Mouse (Mus musculus): ENCODE data around the gene Gm7697. TPM values are rescaled to one million over a fixed set of nuclear protein-coding genes. Genes with fewer than 3 reads are reported as not detected.
"Not testable (repeated sequence)": the region's sequence is repeated elsewhere in the genome, so short reads cannot be mapped to it uniquely, and the experiment has no call there.

Gene Gm7697
- not detected in 2 replicates for polyA plus RNA-seq (2015; fragmentation: Nextera tagmentation; extraction: Ambion mirVana)

DNA sequence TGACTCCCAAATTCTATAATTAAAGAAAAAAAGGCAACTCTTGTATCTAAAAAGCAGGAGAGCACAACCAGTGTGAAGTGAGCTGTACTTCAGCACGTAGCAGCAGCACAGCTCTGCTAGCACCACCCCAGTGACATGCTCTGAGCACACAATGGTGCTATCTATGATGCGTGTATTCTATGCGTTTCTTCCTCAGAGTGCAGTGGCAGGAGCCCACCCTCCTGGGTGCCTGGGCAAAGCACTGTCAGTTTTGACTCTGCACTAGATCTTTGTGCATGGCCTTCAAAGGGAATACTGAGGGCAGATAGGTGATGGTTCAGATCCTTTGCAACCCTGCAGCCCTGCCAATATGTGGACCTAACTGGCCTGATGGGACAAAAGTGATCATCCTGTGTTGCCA lies at the start of gene Gm7697:
Gene Gm7697, minus strand, starts transcription at position 101 of the 400 bp plus-strand sequence.
- WGBS = 80% methylated on average over 1 of the region's 3 CpGs
- not testable (repeated sequence) for ATAC-seq (ENCODE audit: insufficient read depth, low FRiP score)

DNA sequence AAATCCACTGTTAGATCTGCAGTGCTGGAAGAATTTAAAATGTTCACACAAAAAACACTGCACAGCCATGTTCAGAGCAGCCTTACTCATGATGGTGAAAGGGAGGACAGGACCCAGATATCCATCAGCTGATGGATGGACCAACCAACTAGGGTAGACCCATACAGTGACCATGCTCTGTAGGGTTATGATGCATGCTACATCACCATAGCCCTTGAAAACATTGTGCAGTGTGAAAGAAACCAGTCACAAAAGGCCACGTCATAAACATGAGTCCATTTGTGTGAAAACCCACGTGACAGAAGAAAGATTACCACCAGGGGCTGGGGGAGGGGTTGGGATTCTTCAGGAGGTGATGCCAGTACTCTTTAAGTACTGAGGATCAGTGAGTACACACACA lies 28.5 kb upstream of the Gm7697 start:
- H3K4me1 ChIP-seq (ENCODE audit: control insufficient read depth, insufficient read depth, low read length); H3K4me3 ChIP-seq (replicated peaks; ENCODE audit: low read length); H3K9ac ChIP-seq (ENCODE audit: low read length); H3K27me3 ChIP-seq (ENCODE audit: control insufficient read depth, insufficient read depth, low read length); H3K4me2 ChIP-seq (ENCODE audit: low read depth, low read length); H3K36me3 ChIP-seq (ENCODE audit: control insufficient read depth, insufficient read depth, low read length); H3K27ac ChIP-seq (ENCODE audit: low read length); H3K9me3 ChIP-seq (replicated peaks; ENCODE audit: control insufficient read depth, low read length); ATAC-seq (ENCODE audit: insufficient read depth, low FRiP score): not testable (repeated sequence)
- WGBS = 42% methylated on average over 2 of the region's 2 CpGs

More for the DNA sequence above, at the start of gene Gm7697:
- H3K27me3 ChIP-seq (ENCODE audit: control insufficient read depth, insufficient read depth, low read length); H3K36me3 ChIP-seq (ENCODE audit: control insufficient read depth, insufficient read depth, low read length); H3K4me1 ChIP-seq (ENCODE audit: control insufficient read depth, insufficient read depth, low read length); H3K4me3 ChIP-seq (replicated peaks; ENCODE audit: low read length); H3K9ac ChIP-seq (ENCODE audit: low read length); H3K4me2 ChIP-seq (ENCODE audit: low read depth, low read length); H3K9me3 ChIP-seq (replicated peaks; ENCODE audit: control insufficient read depth, low read length); H3K27ac ChIP-seq (ENCODE audit: low read length): not testable (repeated sequence)

DNA sequence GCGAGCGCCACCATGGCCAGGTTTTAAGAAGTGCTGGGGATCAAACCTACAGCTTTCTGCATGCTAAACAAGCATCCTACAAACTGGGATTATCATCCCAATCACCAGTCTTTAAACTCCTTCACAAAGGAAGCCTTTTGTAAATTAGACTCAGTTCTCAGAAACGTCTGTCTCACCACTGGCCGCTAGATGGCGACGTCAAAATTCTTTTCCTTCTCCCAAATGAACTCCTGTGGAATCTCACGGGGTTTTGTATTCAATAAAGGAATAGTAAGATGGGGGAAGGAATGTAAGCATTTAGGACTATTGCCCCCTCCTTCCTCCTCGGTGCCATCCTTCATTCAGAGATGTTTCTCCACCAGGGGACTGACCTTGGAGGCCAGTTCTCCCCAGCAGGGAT lies 26.8 kb upstream of the Gm7697 start:
- not testable (repeated sequence) for H3K27ac ChIP-seq (ENCODE audit: low read length); H3K36me3 ChIP-seq (ENCODE audit: control insufficient read depth, insufficient read depth, low read length); ATAC-seq (ENCODE audit: insufficient read depth, low FRiP score); H3K9ac ChIP-seq (ENCODE audit: low read length); H3K4me3 ChIP-seq (replicated peaks; ENCODE audit: low read length); H3K4me1 ChIP-seq (ENCODE audit: control insufficient read depth, insufficient read depth, low read length); H3K4me2 ChIP-seq (ENCODE audit: low read depth, low read length); H3K9me3 ChIP-seq (replicated peaks; ENCODE audit: control insufficient read depth, low read length); H3K27me3 ChIP-seq (ENCODE audit: control insufficient read depth, insufficient read depth, low read length)
- WGBS = 6% methylated on average over 8 of the region's 8 CpGs

GRCm38 (mm10) chr8:69548114-69548513 lies 25.3 kb upstream of the Gm7697 start:
- not testable (repeated sequence) for H3K4me3 ChIP-seq (replicated peaks; ENCODE audit: low read length); H3K4me2 ChIP-seq (ENCODE audit: low read depth, low read length); ATAC-seq (ENCODE audit: insufficient read depth, low FRiP score); H3K27ac ChIP-seq (ENCODE audit: low read length); H3K36me3 ChIP-seq (ENCODE audit: control insufficient read depth, insufficient read depth, low read length); H3K4me1 ChIP-seq (ENCODE audit: control insufficient read depth, insufficient read depth, low read length); H3K9me3 ChIP-seq (replicated peaks; ENCODE audit: control insufficient read depth, low read length); H3K27me3 ChIP-seq (ENCODE audit: control insufficient read depth, insufficient read depth, low read length); H3K9ac ChIP-seq (ENCODE audit: low read length)
- WGBS = 94% methylated on average over 3 of the region's 3 CpGs

- not testable (repeated sequence) for H3K9me3 ChIP-seq (replicated peaks; ENCODE audit: control insufficient read depth, low read length); H3K4me2 ChIP-seq (ENCODE audit: low read depth, low read length); H3K4me1 ChIP-seq (ENCODE audit: control insufficient read depth, insufficient read depth, low read length); H3K9ac ChIP-seq (ENCODE audit: low read length); H3K27ac ChIP-seq (ENCODE audit: low read length); H3K4me3 ChIP-seq (replicated peaks; ENCODE audit: low read length); ATAC-seq (ENCODE audit: insufficient read depth, low FRiP score); H3K27me3 ChIP-seq (ENCODE audit: control insufficient read depth, insufficient read depth, low read length); H3K36me3 ChIP-seq (ENCODE audit: control insufficient read depth, insufficient read depth, low read length)
- WGBS = 67% methylated on average over 7 of the region's 7 CpGs
Measured at GRCm38 (mm10) chr8:69547208-69547607, 24.4 kb upstream of the Gm7697 start.

GRCm38 (mm10) chr8:69545020-69545419 lies 22.2 kb upstream of the Gm7697 start:
- H3K27ac ChIP-seq (ENCODE audit: low read length); H3K27me3 ChIP-seq (ENCODE audit: control insufficient read depth, insufficient read depth, low read length); H3K4me1 ChIP-seq (ENCODE audit: control insufficient read depth, insufficient read depth, low read length); H3K36me3 ChIP-seq (ENCODE audit: control insufficient read depth, insufficient read depth, low read length); H3K9ac ChIP-seq (ENCODE audit: low read length); H3K4me2 ChIP-seq (ENCODE audit: low read depth, low read length); H3K4me3 ChIP-seq (replicated peaks; ENCODE audit: low read length); H3K9me3 ChIP-seq (replicated peaks; ENCODE audit: control insufficient read depth, low read length); ATAC-seq (ENCODE audit: insufficient read depth, low FRiP score): not testable (repeated sequence)
- 40% methylated on average over 1 of the region's 1 CpGs for WGBS

GRCm38 (mm10) chr8:69544511-69544910 lies 21.7 kb upstream of the Gm7697 start:
- H3K4me1 ChIP-seq (ENCODE audit: control insufficient read depth, insufficient read depth, low read length); H3K9me3 ChIP-seq (replicated peaks; ENCODE audit: control insufficient read depth, low read length); H3K4me2 ChIP-seq (ENCODE audit: low read depth, low read length); H3K27me3 ChIP-seq (ENCODE audit: control insufficient read depth, insufficient read depth, low read length); H3K9ac ChIP-seq (ENCODE audit: low read length); H3K27ac ChIP-seq (ENCODE audit: low read length); H3K36me3 ChIP-seq (ENCODE audit: control insufficient read depth, insufficient read depth, low read length); H3K4me3 ChIP-seq (replicated peaks; ENCODE audit: low read length); ATAC-seq (ENCODE audit: insufficient read depth, low FRiP score): not testable (repeated sequence)
- 79% methylated on average over 13 of the region's 13 CpGs for WGBS

DNA sequence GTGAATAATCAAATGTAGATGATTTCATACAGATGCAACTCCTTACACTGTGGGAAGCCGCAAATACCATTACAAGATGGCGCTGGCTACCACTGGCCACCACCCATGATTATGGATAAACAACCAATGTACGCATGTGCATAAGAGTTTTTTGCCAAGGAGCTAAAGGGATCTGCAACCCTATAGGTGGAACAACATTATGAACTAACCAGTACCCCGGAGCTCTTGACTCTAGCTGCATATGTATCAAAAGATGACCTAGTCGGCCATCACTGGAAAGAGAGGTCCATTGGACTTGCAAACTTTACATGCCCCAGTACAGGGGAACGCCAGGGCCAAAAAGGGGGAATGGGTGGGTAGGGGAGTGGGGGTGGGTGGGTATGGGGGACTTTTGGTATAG lies 21.2 kb upstream of the Gm7697 start:
- H3K4me1 ChIP-seq (ENCODE audit: control insufficient read depth, insufficient read depth, low read length); H3K9me3 ChIP-seq (replicated peaks; ENCODE audit: control insufficient read depth, low read length); H3K4me3 ChIP-seq (replicated peaks; ENCODE audit: low read length); H3K36me3 ChIP-seq (ENCODE audit: control insufficient read depth, insufficient read depth, low read length); H3K27me3 ChIP-seq (ENCODE audit: control insufficient read depth, insufficient read depth, low read length); H3K4me2 ChIP-seq (ENCODE audit: low read depth, low read length); H3K9ac ChIP-seq (ENCODE audit: low read length); H3K27ac ChIP-seq (ENCODE audit: low read length); ATAC-seq (ENCODE audit: insufficient read depth, low FRiP score): not testable (repeated sequence)
- WGBS = 92% methylated on average over 4 of the region's 6 CpGs

GRCm38 (mm10) chr8:69540764-69541163 lies 18.0 kb upstream of the Gm7697 start:
- not testable (repeated sequence) for H3K4me3 ChIP-seq (replicated peaks; ENCODE audit: low read length); H3K9me3 ChIP-seq (replicated peaks; ENCODE audit: control insufficient read depth, low read length); H3K4me2 ChIP-seq (ENCODE audit: low read depth, low read length); H3K4me1 ChIP-seq (ENCODE audit: control insufficient read depth, insufficient read depth, low read length); ATAC-seq (ENCODE audit: insufficient read depth, low FRiP score); H3K9ac ChIP-seq (ENCODE audit: low read length); H3K27me3 ChIP-seq (ENCODE audit: control insufficient read depth, insufficient read depth, low read length); H3K27ac ChIP-seq (ENCODE audit: low read length); H3K36me3 ChIP-seq (ENCODE audit: control insufficient read depth, insufficient read depth, low read length)
- 84% methylated on average over 7 of the region's 7 CpGs for WGBS

- not testable (repeated sequence) for ATAC-seq (ENCODE audit: insufficient read depth, low FRiP score)
Measured at GRCm38 (mm10) chr8:69540331-69540730, 17.6 kb upstream of the Gm7697 start.

More at GRCm38 (mm10) chr8:69540331-69540730, 17.6 kb upstream of the Gm7697 start:
- not testable (repeated sequence) for H3K9me3 ChIP-seq (replicated peaks; ENCODE audit: control insufficient read depth, low read length); H3K27ac ChIP-seq (ENCODE audit: low read length); H3K4me3 ChIP-seq (replicated peaks; ENCODE audit: low read length); H3K27me3 ChIP-seq (ENCODE audit: control insufficient read depth, insufficient read depth, low read length); H3K36me3 ChIP-seq (ENCODE audit: control insufficient read depth, insufficient read depth, low read length); H3K4me2 ChIP-seq (ENCODE audit: low read depth, low read length); H3K4me1 ChIP-seq (ENCODE audit: control insufficient read depth, insufficient read depth, low read length); H3K9ac ChIP-seq (ENCODE audit: low read length)
- WGBS = 29% methylated on average over 1 of the region's 1 CpGs

Measured in stomach, embryonic 16.5 days (tissue).